Mouse (Mus musculus) midbrain, embryonic 13.5 days (tissue): Measurements from ENCODE around the gene Xrcc3. TPM values are rescaled to one million over a fixed set of nuclear protein-coding genes. Genes with fewer than 3 reads are reported as not detected.

ENCODE experiments used
- ATAC-seq: fragments of 200-750 bp; cut with Nextera tagmentation; 2 replicates; pipeline ENCODE4 v1.8.0; 2017; ENCODE audit warnings: mild to moderate bottlenecking, moderate TSS enrichment, moderate library complexity
- H3K27ac ChIP-seq: fragments of 300-500 bp; sonication (generic); 2 replicates; pipeline ENCODE4 v1.5.1; 2015; ENCODE audit warnings: inconsistent platforms, mild to moderate bottlenecking, moderate library complexity
- H3K27me3 ChIP-seq: fragments of 300-500 bp; sonication (generic); 2 replicates; pipeline ENCODE4 v1.6.1; 2015; ENCODE audit warnings: mild to moderate bottlenecking, inconsistent platforms
- H3K36me3 ChIP-seq: fragments of 300-500 bp; sonication (generic); 2 replicates; pipeline ENCODE4 v1.6.1; 2015; ENCODE audit warnings: mild to moderate bottlenecking, inconsistent platforms
- H3K4me1 ChIP-seq: fragments of 300-500 bp; sonication (generic); replicated peaks from 2 replicates; pipeline ENCODE4 v1.6.1; 2015; ENCODE audit warnings: inconsistent platforms
- H3K4me2 ChIP-seq: fragments of 300-500 bp; sonication (generic); replicated peaks from 2 replicates; pipeline ENCODE4 v1.6.1; 2015; ENCODE audit warnings: moderate library complexity, mild to moderate bottlenecking, inconsistent platforms
- H3K4me3 ChIP-seq: fragments of 300-500 bp; sonication (generic); replicated peaks from 2 replicates; pipeline ENCODE4 v1.5.1; 2015; ENCODE audit warnings: mild to moderate bottlenecking, inconsistent platforms
- H3K9ac ChIP-seq: fragments of 300-500 bp; sonication (generic); replicated peaks from 2 replicates; pipeline ENCODE4 v1.6.1; 2015; ENCODE audit warnings: mild to moderate bottlenecking, inconsistent platforms
- H3K9me3 ChIP-seq: fragments of 300-500 bp; sonication (generic); 2 replicates; pipeline ENCODE4 v1.6.1; 2016; ENCODE audit warnings: mild to moderate bottlenecking, inconsistent platforms
- WGBS: fragments of 180-500 bp; shearing (Covaris S2); methylation state at CpG from one replicate; pipeline ENCODE4 v1.1.7; 2015; 5-methylcytosine and 5-hydroxymethylcytosine counted together
- polyA plus RNA-seq: library from polyadenylated mRNA; unstranded; fragments of >200 nt; fragmentation: Nextera tagmentation; extraction: Ambion mirVana; gene quantifications from 2 replicates; pipeline ENCODE4 v1.2.1, GENCODE M21; 2015

Xrcc3 gene
- polyA plus RNA-seq, 1 experiment from 2014 or later: 4.4 TPM

DNA sequence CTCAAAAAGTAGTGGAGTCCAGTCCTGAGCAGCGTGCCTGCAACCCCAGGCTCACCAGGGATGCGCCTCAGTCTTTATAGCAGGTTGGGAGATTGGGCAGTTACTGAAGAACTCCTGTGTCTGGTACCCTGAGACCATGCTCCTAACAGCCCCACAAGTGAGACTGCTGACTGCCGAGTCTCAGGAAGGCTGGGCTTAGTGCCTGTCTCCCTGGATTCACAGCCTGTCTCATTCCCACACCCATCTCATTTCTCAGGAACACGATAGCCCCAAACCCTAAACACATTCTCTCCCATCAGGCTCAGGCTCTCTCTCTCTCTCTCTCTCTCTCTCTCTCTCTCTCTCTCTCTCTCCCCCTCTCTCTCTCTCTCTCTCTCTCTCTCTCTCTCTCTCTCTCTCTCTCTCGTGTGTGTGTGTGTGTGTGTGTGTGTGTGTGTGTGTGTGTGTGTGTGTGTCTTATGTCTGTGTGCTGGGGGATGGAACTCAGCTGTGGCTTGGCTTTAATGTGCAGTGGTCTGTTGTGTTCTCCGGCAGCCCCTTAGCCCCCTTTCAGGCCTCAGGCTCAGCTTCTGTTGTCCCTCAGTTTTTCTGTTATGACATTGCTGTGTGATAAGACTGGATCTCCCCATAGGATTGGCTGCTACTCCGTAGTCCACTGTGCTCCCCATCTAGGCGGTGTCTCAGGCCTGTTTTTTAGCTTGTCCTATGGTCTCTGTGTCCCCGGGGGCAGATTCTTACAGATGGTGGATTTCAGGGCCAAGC is 43.7 kb downstream of the Xrcc3 start:
- no peak overlapping the region; the same call in 1 of the 2 replicates for H3K9ac ChIP-seq
- no peaks in the 10 kb centered on the region for H3K27me3 ChIP-seq
- peak overlapping the region; percentile 60 for H3K27ac ChIP-seq
- peaks cover 48% of the 10 kb centered on the region for H3K4me1 ChIP-seq
- H3K4me2 ChIP-seq: peak overlapping the region; percentile 2; the same call in 1 of the 2 replicates
- no peak for ATAC-seq
- no peak overlapping the region for H3K4me3 ChIP-seq
- no peaks in the 10 kb centered on the region for H3K9me3 ChIP-seq
- 64% methylated on average over 8 of the region's 9 CpGs for WGBS
- peaks cover 31% of the 10 kb centered on the region for H3K36me3 ChIP-seq

DNA sequence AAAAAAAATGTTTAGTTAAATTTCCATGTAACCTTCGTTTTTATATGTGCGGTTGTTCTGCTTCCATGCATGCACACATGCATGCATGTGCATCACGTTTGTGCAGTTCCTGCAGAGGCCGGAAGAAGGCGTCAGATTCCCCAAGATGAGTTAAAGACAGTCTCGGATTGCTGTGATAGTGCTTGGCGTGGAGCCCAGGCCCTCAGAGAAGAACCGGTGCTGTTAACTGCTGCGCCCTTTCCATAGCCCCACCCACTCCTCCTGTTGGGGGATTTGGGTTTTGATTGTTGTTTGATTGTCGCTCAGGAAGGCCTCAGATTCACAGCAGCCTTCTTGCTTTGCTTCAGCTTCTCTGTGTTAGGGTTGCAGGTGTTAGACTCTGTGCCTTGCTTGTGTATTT is 44.4 kb downstream of the Xrcc3 start:
- WGBS: 30% methylated on average over 10 of the region's 10 CpGs
- no peak overlapping the region; the same call in 1 of the 2 replicates for H3K9ac ChIP-seq
- peak; percentile 48; the same call in 1 of the 2 replicates for ATAC-seq

GRCm38 (mm10) chr12:111768322-111768928 is 45.2 kb downstream of the Xrcc3 start:
- H3K9ac ChIP-seq: no peak overlapping the region
- WGBS: 95% methylated on average over 10 of the region's 10 CpGs
- H3K4me2 ChIP-seq: no peak overlapping the region
- peaks cover 54% of the 10 kb centered on the region for H3K4me1 ChIP-seq
- no peaks in the 10 kb centered on the region for H3K27me3 ChIP-seq
- H3K9me3 ChIP-seq: no peaks in the 10 kb centered on the region
- H3K27ac ChIP-seq: no peak overlapping the region
- ATAC-seq: no peak
- peaks cover 20% of the 10 kb centered on the region for H3K36me3 ChIP-seq
- no peak overlapping the region for H3K4me3 ChIP-seq

More for the DNA sequence above, 44.4 kb downstream of the Xrcc3 start:
- no peak overlapping the region for H3K4me3 ChIP-seq
- H3K27ac ChIP-seq: peak overlapping the region; percentile 60
- H3K27me3 ChIP-seq: no peaks in the 10 kb centered on the region
- no peaks in the 10 kb centered on the region for H3K9me3 ChIP-seq
- H3K4me2 ChIP-seq: peak overlapping the region; percentile 2; the same call in 1 of the 2 replicates
- peaks cover 25% of the 10 kb centered on the region for H3K36me3 ChIP-seq
- peaks cover 48% of the 10 kb centered on the region for H3K4me1 ChIP-seq

DNA sequence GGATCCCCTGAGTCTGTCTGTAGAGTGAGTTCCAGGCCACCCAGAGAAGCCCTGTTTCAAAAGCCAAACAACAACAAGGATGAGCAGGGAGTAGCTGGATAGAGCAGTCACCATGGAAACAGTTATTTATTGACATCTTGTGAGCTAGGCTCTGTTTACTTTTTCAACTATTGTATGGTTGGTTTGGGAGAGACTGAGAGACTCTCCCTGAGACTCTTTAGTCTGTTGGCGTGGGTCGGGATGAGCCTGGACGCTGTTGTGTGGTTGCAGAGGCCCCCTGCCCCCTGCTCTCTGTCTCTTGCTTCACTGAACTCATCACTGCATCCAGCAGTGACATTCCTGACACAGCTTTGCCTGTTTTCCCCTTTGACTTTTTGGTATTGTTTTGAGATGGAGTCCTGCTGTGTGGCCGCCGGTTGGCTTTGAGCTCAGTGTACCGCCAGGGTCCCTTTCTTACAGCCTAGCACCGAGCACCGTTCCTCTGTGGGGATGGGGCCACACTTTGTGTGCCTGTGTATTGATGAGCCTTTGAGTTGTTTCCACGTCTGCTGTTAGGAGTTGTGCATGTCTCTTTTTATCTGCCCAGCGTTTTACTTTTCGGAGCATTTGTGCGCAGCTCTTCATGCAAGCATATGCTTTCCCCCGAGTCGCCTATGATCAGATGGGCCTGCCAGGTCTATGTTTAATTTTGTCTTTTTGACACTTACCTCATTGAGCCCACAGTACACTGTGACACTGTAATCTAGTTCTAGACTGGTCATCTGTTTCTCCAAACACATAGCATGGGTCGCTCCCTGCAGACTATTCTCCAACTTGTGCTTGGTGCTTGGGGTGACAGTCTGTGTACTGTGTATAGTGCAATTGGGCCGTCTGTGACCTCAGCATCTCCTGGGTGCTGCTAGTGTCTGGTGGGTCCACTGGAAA is 47.1 kb downstream of the Xrcc3 start:
- H3K27me3 ChIP-seq: no peaks in the 10 kb centered on the region
- H3K9ac ChIP-seq: peak overlapping the region; percentile 21; the same call in 1 of the 2 replicates
- 0 out of 2 replicates have a peak overlapping the region, but pooled peaks have one; percentile 1 for H3K4me3 ChIP-seq
- peak; percentile 55; the same call in 1 of the 2 replicates for ATAC-seq
- H3K36me3 ChIP-seq: peaks cover 16% of the 10 kb centered on the region
- H3K9me3 ChIP-seq: no peaks in the 10 kb centered on the region
- peaks cover 72% of the 10 kb centered on the region for H3K4me1 ChIP-seq
- H3K27ac ChIP-seq: peak overlapping the region; percentile 41
- WGBS: 21% methylated on average over 16 of the region's 16 CpGs
- H3K4me2 ChIP-seq: peak overlapping the region; percentile 29

GRCm38 (mm10) chr12:111762620-111763280 is 50.9 kb downstream of the Xrcc3 start:
- H3K27ac ChIP-seq: no peak overlapping the region
- no peak overlapping the region for H3K4me3 ChIP-seq
- H3K4me1 ChIP-seq: peaks cover 82% of the 10 kb centered on the region
- no peak overlapping the region for H3K4me2 ChIP-seq
- no peaks in the 10 kb centered on the region for H3K9me3 ChIP-seq
- no peak for ATAC-seq
- peaks cover 16% of the 10 kb centered on the region for H3K36me3 ChIP-seq
- no peaks in the 10 kb centered on the region for H3K27me3 ChIP-seq
- 90% methylated on average over 13 of the region's 13 CpGs for WGBS
- H3K9ac ChIP-seq: no peak overlapping the region

GRCm38 (mm10) chr12:111760306-111760908 is 53.3 kb downstream of the Xrcc3 start:
- no peak for ATAC-seq
- H3K27ac ChIP-seq: 0 out of 2 replicates have a peak overlapping the region, but pooled peaks have one; percentile 32
- 68% methylated on average over 7 of the region's 7 CpGs for whole genome bisulfite sequencing
- peaks cover 16% of the 10 kb centered on the region for H3K36me3 ChIP-seq
- H3K27me3 ChIP-seq: no peaks in the 10 kb centered on the region
- H3K9me3 ChIP-seq: no peaks in the 10 kb centered on the region
- H3K4me1 ChIP-seq: peaks cover 66% of the 10 kb centered on the region
- H3K4me2 ChIP-seq: peak overlapping the region; percentile 98
- peak overlapping the region; percentile 99 for H3K4me3 ChIP-seq
- peak overlapping the region; percentile 92 for H3K9ac ChIP-seq

DNA sequence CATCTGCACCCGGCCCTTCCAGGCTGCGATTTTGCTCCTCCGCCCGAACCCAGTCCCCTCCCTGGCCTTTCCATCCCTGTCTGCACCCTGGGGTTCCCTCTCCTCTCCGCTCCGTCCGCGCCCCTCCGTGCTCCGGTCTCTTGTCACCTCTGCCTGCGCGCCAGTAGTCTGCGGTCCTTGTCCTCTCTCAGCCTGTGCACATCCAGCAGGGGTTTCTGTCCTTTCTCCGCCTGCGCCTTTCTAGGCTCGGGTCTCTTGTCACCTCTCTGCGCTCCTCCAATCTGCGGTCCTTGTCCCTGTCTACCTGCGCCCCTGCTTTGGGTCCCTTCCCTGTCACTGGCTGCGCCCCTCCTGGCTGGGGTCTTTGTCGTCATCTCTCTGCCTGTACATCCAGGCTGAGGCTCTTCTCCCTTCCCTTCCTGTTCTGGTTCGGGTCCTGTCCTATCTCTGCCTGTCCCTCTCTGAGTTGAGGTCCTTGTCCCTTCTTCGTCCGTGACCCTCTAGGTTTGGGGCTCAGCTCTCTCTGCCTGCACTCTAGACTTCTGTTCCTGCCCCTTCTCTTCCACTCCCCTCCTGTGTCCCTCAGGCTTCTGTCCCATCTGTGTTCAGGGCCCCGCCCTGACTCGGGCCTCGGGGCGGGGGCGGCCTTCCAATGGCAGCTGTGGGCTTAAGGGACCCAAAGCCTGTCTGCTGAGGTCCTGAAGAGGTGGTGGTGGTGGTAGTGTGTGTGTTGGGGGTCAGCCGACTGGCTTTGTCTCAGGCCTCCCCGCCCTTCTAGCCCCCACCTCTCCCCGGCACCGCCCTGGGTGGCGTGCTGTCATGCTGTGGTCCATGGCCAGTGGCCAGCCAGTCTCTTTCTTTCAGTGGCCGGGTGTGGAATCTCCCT is 54.3 kb downstream of the Xrcc3 start:
- Histone ChIP-seq H3K9me3 (no peaks in the 10 kb centered on the region), H3K36me3 (peaks cover 16% of the 10 kb centered on the region), H3K27me3 (no peaks in the 10 kb centered on the region), H3K4me2 (peak overlapping the region; percentile 98), H3K27ac (peak overlapping the region; percentile 97), H3K4me1 (peaks cover 57% of the 10 kb centered on the region), H3K4me3 (peak overlapping the region; percentile 99), H3K9ac (peak overlapping the region; percentile 92)
- 0% methylated on average over 35 of the region's 35 CpGs for WGBS
- ATAC-seq: peak; percentile 65

DNA sequence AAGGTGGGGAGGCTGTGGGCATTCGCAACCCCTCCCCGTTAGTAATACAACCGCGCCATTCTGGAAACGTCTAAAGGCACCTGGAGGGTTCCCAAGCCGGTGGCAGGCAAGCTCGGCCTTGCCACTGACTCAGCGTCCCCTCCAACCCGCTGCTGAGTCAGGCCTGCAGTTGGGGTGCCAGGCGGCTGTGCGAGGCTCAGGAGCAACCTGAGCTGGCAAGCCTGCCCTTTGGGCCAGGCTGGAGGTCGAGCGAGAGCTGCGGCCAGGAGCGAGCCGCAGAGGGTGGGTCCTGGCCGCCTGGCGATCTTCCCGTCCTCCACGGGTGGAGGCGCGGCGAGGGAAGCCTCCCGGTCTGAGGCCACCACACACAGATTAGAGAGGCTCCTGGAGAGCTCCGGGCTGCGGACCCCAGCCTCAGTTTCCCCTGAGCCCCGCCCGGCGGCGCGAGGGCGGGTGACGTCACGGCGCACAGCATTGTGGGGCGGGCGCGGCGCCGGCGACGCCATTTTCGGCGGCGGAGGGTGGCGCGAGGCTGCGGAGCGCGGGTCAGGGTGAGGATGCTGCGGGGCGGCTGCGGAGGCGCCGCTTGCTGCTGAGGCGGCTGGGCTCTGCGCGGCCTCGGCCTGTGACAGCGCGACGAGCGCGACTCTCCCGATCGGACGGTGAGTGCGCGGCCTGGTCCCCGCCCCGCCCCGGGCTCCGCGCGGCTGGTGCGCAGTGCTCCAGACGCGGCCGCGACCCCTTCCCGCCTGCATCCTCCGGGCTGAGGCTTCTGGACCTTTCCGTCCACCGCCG is 55.1 kb downstream of the Xrcc3 start, which contains the start of gene Klc1:
Gene Klc1 (plus strand): TSS at position 469 of the 795 bp plus-strand sequence.
- Histone ChIP-seq H3K4me3 (peak within 1 kb of the TSS; percentile 99), H3K27me3 (no peaks in the 10 kb centered on the region), H3K9ac (peak within 1 kb of the TSS; percentile 92), H3K36me3 (peaks cover 13% of the 10 kb centered on the region), H3K4me2 (peak within 1 kb of the TSS; percentile 98), H3K9me3 (no peaks in the 10 kb centered on the region), H3K27ac (peak within 1 kb of the TSS; percentile 97), H3K4me1 (peaks cover 51% of the 10 kb centered on the region)
- WGBS: under 1% methylated on average over 82 of the region's 85 CpGs
- peak; percentile 84 for ATAC-seq

DNA sequence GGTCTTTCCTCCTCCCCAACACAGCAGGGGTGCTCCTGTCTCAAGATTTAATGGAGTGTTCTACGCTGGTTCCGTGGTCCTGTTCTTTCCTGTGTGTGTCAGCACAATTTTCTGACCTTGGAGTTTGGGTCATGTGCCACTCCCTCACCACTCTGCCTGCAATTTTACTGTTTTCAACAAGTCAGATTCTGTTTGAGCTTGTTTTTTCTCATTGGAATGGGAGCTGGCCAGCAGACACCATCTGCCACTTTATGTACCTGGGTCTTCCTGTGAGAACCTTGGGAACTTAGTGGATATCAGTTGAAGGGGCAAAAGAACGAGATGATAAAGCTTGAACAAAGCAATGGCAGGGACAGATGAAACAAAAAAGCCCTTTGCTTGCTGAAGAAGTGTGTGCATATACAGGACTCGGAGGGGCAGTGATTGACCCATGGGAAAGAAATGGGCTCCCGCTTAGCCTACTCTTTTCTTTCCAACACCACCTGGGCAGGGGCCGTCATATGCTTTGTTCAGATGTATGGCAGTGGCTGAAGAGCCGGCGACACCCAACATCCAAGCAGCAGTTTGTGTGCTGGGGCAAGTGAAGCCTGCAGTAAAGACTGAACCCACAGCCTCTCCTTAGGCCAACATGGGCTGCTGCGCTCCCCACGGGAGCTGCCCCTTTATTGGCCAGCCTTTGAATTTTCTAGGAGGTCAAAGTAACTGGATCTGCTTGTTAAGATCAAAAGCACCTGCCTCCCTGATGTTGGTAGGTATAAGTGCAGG is 55.9 kb downstream of the Xrcc3 start:
- Histone ChIP-seq H3K27me3 (no peaks in the 10 kb centered on the region), H3K36me3 (peaks cover 5% of the 10 kb centered on the region), H3K4me3 (peak overlapping the region; percentile 99), H3K9ac (peak overlapping the region; percentile 92), H3K4me1 (peaks cover 44% of the 10 kb centered on the region), H3K9me3 (no peaks in the 10 kb centered on the region), H3K4me2 (peak overlapping the region; percentile 98), H3K27ac (peak overlapping the region; percentile 97)
- WGBS: 50% methylated on average over 10 of the region's 10 CpGs
- 0 out of 2 replicates have a peak, but pooled peaks have one; percentile 1 for ATAC-seq
